Mouse (Mus musculus): ENCODE measurements around the gene Lpar2.

- TF ChIP-seq CTCF (IDR thresholded peaks at IDR 0.05; ENCODE audit: insufficient read depth, low read depth, low read length) (no peak), POLR2A (IDR thresholded peaks at IDR 0.05; ENCODE audit: insufficient read depth, low read depth, low read length) (no peak)
Measured at GRCm38 (mm10) chr8:69815396-69815795, 6.8 kb upstream of the Lpar2 start.
